Mouse (Mus musculus) small intestine, adult 10 weeks (tissue): ENCODE data around the gene 4930556J24Rik. TPM values are rescaled to one million over a fixed set of nuclear protein-coding genes. Genes with fewer than 3 reads are reported as not detected.

Experiments used
- polyA plus RNA-seq: library from polyadenylated mRNA; stranded (reverse); fragments of 350-450 nt; fragmentation: Illumina TruSeq; extraction: RNeasy Lipid Tissue Mini Kit (QIAGEN cat#74804); gene quantifications from one replicate; pipeline ENCODE4 v1.2.3, GENCODE M21; 2014; ENCODE audit warnings: low replicate concordance

4930556J24Rik gene
- polyA plus RNA-seq: not detected

GRCm38 (mm10) chr11:3976678-3977077, at the start of gene 4930556J24Rik:
TSS of gene 4930556J24Rik (minus strand) at chr11:3976778.

GRCm38 (mm10) chr11:3983291-3983862, 6.8 kb upstream of the 4930556J24Rik start, which contains the start of gene Gal3st1:
TSS of gene Gal3st1 (plus strand) at chr11:3983636.

GRCm38 (mm10) chr11:3963610-3964415, 12.8 kb downstream of the 4930556J24Rik start, which contains the start of gene Pes1:
TSS of gene Pes1 (plus strand) at chr11:3963975.

GRCm38 (mm10) chr11:3931511-3932211, 44.9 kb downstream of the 4930556J24Rik start, which contains the start of gene Tcn2:
TSS of gene Tcn2 (minus strand) at chr11:3932159.

GRCm38 (mm10) chr11:3914109-3914840, 62.3 kb downstream of the 4930556J24Rik start, which contains the start of gene Slc35e4:
TSS of gene Slc35e4 (minus strand) at chr11:3914664.

GRCm38 (mm10) chr11:3894406-3895281, 81.9 kb downstream of the 4930556J24Rik start, which contains the start of the genes 4921536K21Rik and Dusp18:
TSS of gene 4921536K21Rik (minus strand) at chr11:3895098.
TSS of gene Dusp18 (plus strand) at chr11:3895240.

Other genes with a start within 250 kb of the 4930556J24Rik start
- not detected for gene Osbp2, start 112.9 kb downstream of the 4930556J24Rik start, polyA plus RNA-seq
- gene 4921536K21Rik, start 81.7 kb downstream of the 4930556J24Rik start, polyA plus RNA-seq: not detected
- gene Dusp18, start 81.5 kb downstream of the 4930556J24Rik start, polyA plus RNA-seq: 1.1 TPM
- gene Slc35e4, start 62.1 kb downstream of the 4930556J24Rik start, polyA plus RNA-seq: not detected
- gene Tcn2, start 44.6 kb downstream of the 4930556J24Rik start, polyA plus RNA-seq: 2.6 TPM
- gene Pes1, start 12.8 kb downstream of the 4930556J24Rik start, polyA plus RNA-seq: 9.3 TPM
- gene Gal3st1, start 6.9 kb upstream of the 4930556J24Rik start, polyA plus RNA-seq: 0.89 TPM
- not detected for gene Sec14l4, start 54.7 kb upstream of the 4930556J24Rik start, polyA plus RNA-seq
- not detected for gene Sec14l3, start 88.1 kb upstream of the 4930556J24Rik start, polyA plus RNA-seq
- gene Mtfp1, start 118.7 kb upstream of the 4930556J24Rik start, polyA plus RNA-seq: 11.7 TPM
- 64.0 TPM for gene Sec14l2, start 146.6 kb upstream of the 4930556J24Rik start, polyA plus RNA-seq
- gene Rnf215, start 158.4 kb upstream of the 4930556J24Rik start, polyA plus RNA-seq: 2.5 TPM
- gene Ccdc157, start 183.5 kb upstream of the 4930556J24Rik start, polyA plus RNA-seq: 1.3 TPM
- gene Sf3a1, start 183.6 kb upstream of the 4930556J24Rik start, polyA plus RNA-seq: 9.0 TPM
- gene Tbc1d10a, start 210.0 kb upstream of the 4930556J24Rik start, polyA plus RNA-seq: not detected
- gene Castor1, start 241.4 kb upstream of the 4930556J24Rik start, polyA plus RNA-seq: not detected